ENCODE assay signal across 1 mouse cellular context in the genomic region with DNA sequence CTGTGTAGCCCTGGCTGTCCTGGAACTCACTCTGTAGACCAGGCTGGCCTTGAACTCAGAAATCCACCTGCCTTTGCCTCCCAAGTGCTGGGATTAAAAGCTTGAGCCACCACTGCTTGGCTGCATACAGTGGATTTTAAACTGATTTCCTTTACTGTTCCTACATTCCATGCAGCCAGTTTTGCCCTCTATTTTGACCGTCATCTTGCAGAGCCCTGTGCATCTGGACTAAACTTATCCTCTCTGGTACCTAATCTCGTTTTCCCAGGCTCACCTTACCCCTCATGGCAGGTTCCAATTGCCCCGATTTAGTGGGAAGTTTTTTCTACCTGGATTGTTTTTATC.
A peak's percentile ranks its signal among the peaks of the same experiment; 100 is the strongest.
TF ChIP-seq lines count a peak whose summit lies in the region.

No protein-coding gene starts in this region.

TF ChIP-seq in MEL, 35 proteins besides CTCF, POLR2A, EP300 and RAD21:
- TF ChIP-seq CHD1 (IDR thresholded peaks at IDR 0.05; ENCODE audit: low read depth, low read length) (no peak), KAT2A (conservative IDR thresholded peaks at IDR 0.05; ENCODE audit: low read depth, low read length) (no peak), TAL1 (IDR thresholded peaks at IDR 0.05; ENCODE audit: low read length) (no peak), TBP (IDR thresholded peaks at IDR 0.05; ENCODE audit: low read depth, low read length) (peak; percentile 98), MAX (IDR thresholded peaks at IDR 0.05; ENCODE audit: low read length) (0 out of 2 replicates have a peak, but pooled peaks have one; percentile 9), ZKSCAN1 (IDR thresholded peaks at IDR 0.05; ENCODE audit: low read depth, low read length) (no peak), CHD2 (IDR thresholded peaks at IDR 0.05; ENCODE audit: low read length) (no peak)
